Mouse (Mus musculus) heart, postnatal 0 days (tissue): ENCODE data around the gene Tmcc1. TPM values are rescaled to one million over a fixed set of nuclear protein-coding genes. Genes with fewer than 3 reads are reported as not detected.
A peak's percentile ranks its signal among the peaks of the same experiment; 100 is the strongest.

ENCODE experiments used
- ATAC-seq: fragments of 200-750 bp; cut with Nextera tagmentation; 2 replicates; pipeline ENCODE4 v1.8.0; 2017; ENCODE audit warnings: low read depth, moderate number of reproducible peaks, moderate library complexity; ENCODE audit not compliant: insufficient read depth
- DNase-seq: peaks from one replicate; pipeline ENCODE4 v3.0.0-alpha.2; 2016; ENCODE audit warnings: low spot score
- H3K27ac ChIP-seq: fragments of 300-500 bp; sonication (generic); 2 replicates; pipeline ENCODE4 v1.5.1; 2014; ENCODE audit warnings: low read depth, mild to moderate bottlenecking
- H3K27me3 ChIP-seq: fragments of 300-500 bp; sonication (generic); 2 replicates; pipeline ENCODE4 v1.6.1; 2014; ENCODE audit warnings: low read length, mixed read lengths; ENCODE audit not compliant: control insufficient read depth, insufficient read depth
- H3K36me3 ChIP-seq: fragments of 300-500 bp; sonication (generic); replicated peaks from 2 replicates; pipeline ENCODE4 v1.6.1; 2014; ENCODE audit warnings: low read length, mixed read lengths; ENCODE audit not compliant: control insufficient read depth, insufficient read depth
- H3K4me1 ChIP-seq: fragments of 300-500 bp; sonication (generic); 2 replicates; pipeline ENCODE4 v1.6.1; 2014; ENCODE audit warnings: antibody characterized with exemption; ENCODE audit not compliant: control insufficient read depth, insufficient read depth
- H3K4me2 ChIP-seq: fragments of 300-500 bp; sonication (generic); 2 replicates; pipeline ENCODE4 v1.6.1; 2014; ENCODE audit warnings: low read depth, mild to moderate bottlenecking, low read length, moderate library complexity
- H3K4me3 ChIP-seq: fragments of 300-500 bp; sonication (generic); 2 replicates; pipeline ENCODE4 v1.5.1; 2014; ENCODE audit warnings: low read depth, low read length
- H3K9ac ChIP-seq: fragments of 300-500 bp; sonication (generic); replicated peaks from 2 replicates; pipeline ENCODE4 v1.6.1; 2014; ENCODE audit warnings: low read depth, low read length, mixed read lengths
- H3K9me3 ChIP-seq: fragments of 300-500 bp; sonication (generic); replicated peaks from 2 replicates; pipeline ENCODE4 v1.6.1; 2016; ENCODE audit warnings: low read length; ENCODE audit not compliant: control insufficient read depth
- CTCF ChIP-seq: IDR thresholded peaks from 2 replicates; pipeline ENCODE4 v1.5.1; 2016; ENCODE audit warnings: antibody characterized with exemption, control low read depth, low read depth
- EP300 ChIP-seq: IDR thresholded peaks from 2 replicates; pipeline ENCODE4 v1.6.1; 2016; ENCODE audit warnings: antibody characterized with exemption, low read depth
- WGBS: fragments of 180-500 bp; shearing (Covaris S2); extraction: QIAGEN DNeasy Blood & Tissue Kit; methylation state at CpG from one replicate; pipeline ENCODE4 v1.1.7; 2014; 5-methylcytosine and 5-hydroxymethylcytosine counted together
- polyA plus RNA-seq: library from polyadenylated mRNA; unstranded; fragments of >200 nt; fragmentation: Nextera tagmentation; extraction: Ambion mirVana; gene quantifications from 2 replicates; pipeline ENCODE4 v1.2.1, GENCODE M21; 2015
- total RNA-seq: library from RNA; depleted of rRNA; stranded (reverse); fragments of >200 nt; gene quantifications from 2 replicates; pipeline ENCODE4 v1.2.3, GENCODE M21; 2014; ENCODE audit warnings: low replicate concordance

The Tmcc1 gene
- total and polyA plus RNA-seq, 2 experiments from 2014 or later: 6.9 to 21.1 TPM

GRCm38 (mm10) chr6:115973139-115973875 lies 220.0 kb downstream of the Tmcc1 start:
- no peak for DNase-seq
- no peaks in the 10 kb centered on the region for H3K27me3 ChIP-seq
- no peak overlapping the region for H3K27ac ChIP-seq
- ATAC-seq: no peak
- H3K4me2 ChIP-seq: no peak overlapping the region
- H3K9ac ChIP-seq: no peak overlapping the region
- no peaks in the 10 kb centered on the region for H3K9me3 ChIP-seq
- peaks cover 14% of the 10 kb centered on the region for H3K4me1 ChIP-seq
- WGBS: 84% methylated on average over 15 of the region's 15 CpGs
- TF ChIP-seq CTCF (no peak), EP300 (no peak)
- no peak overlapping the region for H3K4me3 ChIP-seq
- peaks cover 49% of the 10 kb centered on the region for H3K36me3 ChIP-seq

DNA sequence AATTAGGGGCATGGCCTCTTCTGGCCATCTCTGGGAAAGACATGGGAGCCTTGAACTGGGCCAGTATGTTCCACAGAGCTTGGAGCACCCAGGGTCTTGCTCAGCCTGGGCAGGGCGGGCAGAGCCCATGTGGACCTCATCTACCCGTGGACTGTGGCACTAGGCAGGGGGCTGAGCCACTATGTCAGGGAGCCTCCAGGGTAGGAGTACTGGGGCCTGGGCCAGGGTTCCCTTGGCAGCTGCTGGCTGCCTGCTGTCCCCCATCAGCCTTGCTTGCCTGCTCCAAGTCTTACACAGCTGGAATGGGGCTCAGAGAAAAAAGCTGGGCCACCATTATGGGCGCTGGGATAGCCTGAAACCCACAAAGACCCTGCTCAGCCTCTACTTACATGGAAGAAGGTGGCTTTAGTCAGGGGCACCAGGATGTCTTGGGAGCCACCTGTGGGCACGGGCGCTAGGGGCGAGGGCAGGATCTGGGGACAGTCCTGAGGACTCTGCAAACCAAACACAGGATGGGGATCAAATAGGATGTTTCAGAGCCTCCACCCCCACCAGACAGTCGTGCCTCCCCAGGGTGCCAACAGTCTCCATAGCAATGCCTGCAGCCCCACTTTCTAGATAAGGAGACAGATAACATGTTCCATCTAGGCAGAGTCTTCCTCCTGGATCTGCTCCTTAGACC lies 221.1 kb downstream of the Tmcc1 start:
- H3K27ac ChIP-seq: peak overlapping the region; percentile 19; the same call in 1 of the 2 replicates
- H3K4me1 ChIP-seq: peaks cover 14% of the 10 kb centered on the region
- DNase-seq: no peak
- WGBS: 67% methylated on average over 7 of the region's 7 CpGs
- H3K27me3 ChIP-seq: no peaks in the 10 kb centered on the region
- no peak overlapping the region for H3K4me3 ChIP-seq
- ATAC-seq: peak; percentile 9; the same call in 1 of the 2 replicates
- H3K4me2 ChIP-seq: no peak overlapping the region
- no peaks in the 10 kb centered on the region for H3K9me3 ChIP-seq
- no peak overlapping the region for H3K9ac ChIP-seq
- H3K36me3 ChIP-seq: peaks cover 46% of the 10 kb centered on the region
- no peak for TF ChIP-seq CTCF
- TF ChIP-seq EP300: no peak

GRCm38 (mm10) chr6:115971273-115972060 lies 221.8 kb downstream of the Tmcc1 start:
- 29% methylated on average over 13 of the region's 13 CpGs for WGBS
- no peaks in the 10 kb centered on the region for H3K9me3 ChIP-seq
- ATAC-seq (peak; percentile 39), DNase-seq (no peak)
- no peak overlapping the region for H3K9ac ChIP-seq
- peaks cover 44% of the 10 kb centered on the region for H3K36me3 ChIP-seq
- no peak overlapping the region for H3K4me2 ChIP-seq
- no peak overlapping the region for H3K4me3 ChIP-seq
- H3K4me1 ChIP-seq: peaks cover 14% of the 10 kb centered on the region
- H3K27ac ChIP-seq: peak overlapping the region; percentile 19; the same call in 1 of the 2 replicates
- TF ChIP-seq EP300 (no peak), CTCF (no peak)
- no peaks in the 10 kb centered on the region for H3K27me3 ChIP-seq

DNA sequence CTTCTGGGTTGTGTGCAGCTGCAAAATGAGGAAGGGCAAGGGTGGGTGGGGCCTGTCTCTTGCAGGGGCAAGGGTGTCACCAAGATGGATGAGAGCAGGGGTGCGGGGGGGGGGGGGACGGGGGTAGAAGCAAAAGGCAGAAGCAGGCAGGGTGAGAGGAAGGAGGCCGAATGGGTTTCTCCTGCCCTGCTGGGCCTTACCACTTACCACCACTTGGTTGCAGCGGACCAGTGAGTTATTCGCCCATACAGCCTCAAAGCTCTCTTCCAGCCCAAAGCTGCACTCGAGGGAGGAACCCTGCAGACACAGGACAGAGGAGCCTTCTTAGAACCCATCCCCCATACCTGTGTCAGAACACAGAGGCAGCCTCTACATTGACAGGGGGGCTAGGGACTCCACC lies 223.3 kb downstream of the Tmcc1 start:
- Histone ChIP-seq H3K36me3 (peaks cover 40% of the 10 kb centered on the region), H3K9ac (no peak overlapping the region), H3K4me1 (peaks cover 14% of the 10 kb centered on the region), H3K27ac (no peak overlapping the region; the same call in 1 of the 2 replicates), H3K27me3 (no peaks in the 10 kb centered on the region), H3K9me3 (no peaks in the 10 kb centered on the region), H3K4me2 (no peak overlapping the region), H3K4me3 (no peak overlapping the region)
- 81% methylated on average over 4 of the region's 6 CpGs for WGBS
- ATAC-seq (no peak), DNase-seq (no peak)
- no peak for TF ChIP-seq EP300

- peaks cover 37% of the 10 kb centered on the region for H3K36me3 ChIP-seq
- DNase-seq (no peak), ATAC-seq (no peak)
- H3K27ac ChIP-seq: no peak overlapping the region
- no peak overlapping the region for H3K4me2 ChIP-seq
- no peaks in the 10 kb centered on the region for H3K27me3 ChIP-seq
- H3K9me3 ChIP-seq: no peaks in the 10 kb centered on the region
- H3K4me1 ChIP-seq: peaks cover 14% of the 10 kb centered on the region
- no peak overlapping the region for H3K9ac ChIP-seq
- no peak overlapping the region for H3K4me3 ChIP-seq
- no peak for TF ChIP-seq EP300
- TF ChIP-seq CTCF: no peak
- WGBS: 68% methylated on average over 9 of the region's 9 CpGs
Observed at GRCm38 (mm10) chr6:115969103-115969502, 224.2 kb downstream of the Tmcc1 start.
